Mouse (Mus musculus) ES-Bruce4 (cell line): ENCODE results near the gene Cd96.

ENCODE experiments used
- CTCF ChIP-seq: IDR thresholded peaks from one replicate; pipeline ENCODE4 v1.8.1; 2011; ENCODE audit warnings: low read depth, low read length
- EP300 ChIP-seq: IDR thresholded peaks from 2 replicates; pipeline ENCODE4 v1.6.1; 2011; ENCODE audit warnings: low read depth, low read length; ENCODE audit not compliant: insufficient read depth

DNA sequence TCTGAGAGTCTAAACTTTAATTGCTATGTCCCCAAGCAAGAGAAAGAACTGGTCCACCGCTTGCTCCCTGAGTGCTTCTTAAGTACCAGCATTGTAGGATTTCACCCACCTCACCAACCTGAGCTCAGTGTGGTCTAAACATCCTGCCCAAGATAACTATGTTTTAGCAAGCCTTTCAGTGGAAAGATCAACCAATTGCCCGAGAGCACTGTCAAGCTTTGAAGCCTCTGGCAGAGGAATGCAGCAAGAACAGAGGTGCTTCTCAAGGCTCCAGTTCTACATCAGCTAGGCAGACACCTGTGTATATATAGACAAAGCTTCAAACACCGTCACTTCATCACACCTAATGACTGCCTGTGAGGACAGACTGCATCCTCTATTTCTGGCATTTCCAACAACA, 111.3 kb downstream of the Cd96 start:
- TF ChIP-seq CTCF (no peak), EP300 (no peak)
